Comparison of ENCODE assay signal across 9 mouse cellular contexts in the genomic region with DNA sequence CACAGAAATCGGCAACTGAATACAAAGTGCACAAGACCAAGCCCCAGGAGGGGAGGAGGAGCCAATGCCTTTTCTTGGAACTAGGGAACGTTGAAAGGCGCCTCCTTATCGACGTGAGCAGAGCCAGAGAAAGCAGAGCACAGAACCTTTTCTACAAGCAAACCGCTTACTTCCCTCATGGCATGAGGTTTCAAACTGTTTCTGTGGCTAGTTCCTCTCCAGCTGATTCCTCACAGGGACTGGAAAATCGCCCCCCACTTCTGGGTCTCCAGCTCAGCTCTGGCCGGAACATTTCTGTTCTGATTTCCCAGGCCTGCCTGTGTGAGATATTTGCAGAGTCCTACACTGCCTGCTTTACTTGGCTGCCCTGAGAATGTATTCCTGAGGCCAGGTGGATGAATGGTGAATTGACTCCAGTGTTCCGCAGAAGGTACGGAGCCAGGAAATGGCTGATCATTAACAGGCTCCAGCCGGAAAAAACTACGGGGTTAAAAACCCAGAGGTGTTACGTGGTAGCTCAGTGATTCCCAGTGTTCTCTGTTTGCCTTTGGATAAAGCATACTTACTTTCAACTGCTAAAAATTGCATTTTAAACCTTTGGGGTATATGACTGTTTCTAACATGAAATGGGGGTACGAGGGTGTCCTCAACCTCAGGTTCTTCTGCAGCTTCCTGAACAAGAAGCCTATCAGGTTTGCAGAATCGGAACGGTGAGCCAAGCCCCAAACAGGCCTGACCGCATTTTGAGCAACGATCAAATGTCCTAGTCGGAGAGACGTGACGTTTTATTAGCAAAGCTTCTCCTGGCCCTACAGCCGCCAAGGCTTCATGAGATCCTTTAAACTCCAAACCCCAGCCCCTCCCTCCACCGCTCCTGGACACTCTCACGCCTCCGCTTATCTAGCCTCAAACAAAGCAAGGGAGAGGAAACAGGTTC. TPM values are rescaled to one million over a fixed set of nuclear protein-coding genes. Genes with fewer than 3 reads are reported as not detected.
DNase-seq lines count a peak whose midpoint lies in the region; ATAC-seq and TF ChIP-seq lines count a peak whose summit lies in the region.
"Had no signal": no experiment of that assay in that cellular context is flagged by ENCODE, and none has a peak within 500 bp of the region (broad histone marks: within the 10 kb centered on the region; RNA-seq: fewer than 3 reads in every experiment).

No protein-coding gene starts in this region.

- no peaks in the 10 kb centered on the region for H3K9me3 ChIP-seq in lung, embryonic 14.5 days (ENCODE audit: low read depth, low read length)
- H3K9me3 ChIP-seq in erythroblast, embryonic 14.5 days (ENCODE audit: control insufficient read depth, low read length): no peaks in the 10 kb centered on the region
- no peaks in the 10 kb centered on the region for H3K9me3 ChIP-seq in limb, embryonic 10.5 days (replicated peaks)
- no peaks in the 10 kb centered on the region for H3K9me3 ChIP-seq in stomach, embryonic 15.5 days
- H3K9me3 ChIP-seq: midbrain, embryonic 15.5 days had no signal

- H3K4me1 ChIP-seq in lung, embryonic 14.5 days (ENCODE audit: insufficient read depth): peaks cover 9% of the 10 kb centered on the region
- H3K4me1 ChIP-seq in erythroblast, embryonic 14.5 days (ENCODE audit: control insufficient read depth): peaks cover 45% of the 10 kb centered on the region
- peaks cover 37% of the 10 kb centered on the region for H3K4me1 ChIP-seq in limb, embryonic 10.5 days
- peaks cover 18% of the 10 kb centered on the region; the same call in 1 of the 2 replicates for H3K4me1 ChIP-seq in stomach, embryonic 15.5 days
- peaks cover 12% of the 10 kb centered on the region for H3K4me1 ChIP-seq in thymus, adult 2 months (replicated peaks; ENCODE audit: control insufficient read depth, insufficient read depth, low read length)
- H3K4me1 ChIP-seq: midbrain, embryonic 15.5 days had no signal

- TF ChIP-seq CTCF in lung, embryonic 14.5 days (IDR thresholded peaks at IDR 0.05; ENCODE audit: low read depth): no peak
- TF ChIP-seq CTCF in thymus, adult 2 months (IDR thresholded peaks at IDR 0.05; ENCODE audit: borderline replicate concordance, control insufficient read depth, extremely low read depth, insufficient read depth, low read length, poor library complexity): no peak

- ATAC-seq in lung, embryonic 14.5 days (ENCODE audit: insufficient read depth): peak; percentile 76
- ATAC-seq in stomach, embryonic 15.5 days (ENCODE audit: insufficient read depth, low FRiP score, low read depth): peak; percentile 81
- ATAC-seq: midbrain, embryonic 15.5 days had no signal

- peak; percentile 74 for DNase-seq in lung, embryonic 14.5 days
- no peak for DNase-seq in lung, postnatal 14 days
- peak; percentile 42 for DNase-seq in limb, embryonic 10.5 days (ENCODE audit: low spot score)
- no peak for DNase-seq in right cerebral cortex, adult 2 months (ENCODE audit: low spot score in 2 of 2)
- DNase-seq in thymus, adult 2 months: no peak
- no peak for DNase-seq in spleen, postnatal 4 days (ENCODE audit: low spot score in 2 of 2)

- H3K4me3 ChIP-seq in lung, embryonic 14.5 days (ENCODE audit: low read depth, low read length): 0 out of 2 replicates have a peak overlapping the region, but pooled peaks have one; percentile 8
- H3K4me3 ChIP-seq in erythroblast, embryonic 14.5 days (replicated peaks): peak overlapping the region; percentile 57
- H3K4me3 ChIP-seq in limb, embryonic 10.5 days: peak overlapping the region; percentile 6; the same call in 1 of the 2 replicates
- H3K4me3 ChIP-seq in stomach, embryonic 15.5 days (replicated peaks): peak overlapping the region; percentile 21
- no peak overlapping the region for H3K4me3 ChIP-seq in thymus, adult 2 months (ENCODE audit: control insufficient read depth, insufficient read depth, low read length)
- H3K4me3 ChIP-seq: midbrain, embryonic 15.5 days had no signal

- peak overlapping the region; percentile 90 for H3K27ac ChIP-seq in lung, embryonic 14.5 days (ENCODE audit: low read depth)
- H3K27ac ChIP-seq in limb, embryonic 10.5 days: peak overlapping the region; percentile 82
- peak overlapping the region; percentile 88 for H3K27ac ChIP-seq in stomach, embryonic 15.5 days
- no peak overlapping the region for H3K27ac ChIP-seq in thymus, adult 2 months (ENCODE audit: control insufficient read depth, insufficient read depth, low read length)
- H3K27ac ChIP-seq: midbrain, embryonic 15.5 days had no signal

- H3K36me3 ChIP-seq in lung, embryonic 14.5 days (ENCODE audit: insufficient read depth): peaks cover 6% of the 10 kb centered on the region
- H3K36me3 ChIP-seq in erythroblast, embryonic 14.5 days (ENCODE audit: control insufficient read depth): peaks cover 21% of the 10 kb centered on the region
- peaks cover 16% of the 10 kb centered on the region for H3K36me3 ChIP-seq in limb, embryonic 10.5 days
- no peaks in the 10 kb centered on the region for H3K36me3 ChIP-seq in stomach, embryonic 15.5 days
- H3K36me3 ChIP-seq in thymus, adult 2 months (ENCODE audit: control insufficient read depth, insufficient read depth, low read length): no peaks in the 10 kb centered on the region
- H3K36me3 ChIP-seq: midbrain, embryonic 15.5 days had no signal

- H3K4me2 ChIP-seq in lung, embryonic 14.5 days: peak overlapping the region; percentile 45
- H3K4me2 ChIP-seq in stomach, embryonic 15.5 days: peak overlapping the region; percentile 48
- H3K4me2 ChIP-seq: midbrain, embryonic 15.5 days had no signal

- 17% methylated on average over 25 of the region's 25 CpGs for WGBS in lung, embryonic 14.5 days
- WGBS in limb, embryonic 10.5 days: 68% methylated on average over 25 of the region's 25 CpGs
- WGBS in stomach, embryonic 15.5 days: 21% methylated on average over 25 of the region's 25 CpGs
- WGBS in thymus, adult 2 months: 10% methylated on average over 25 of the region's 25 CpGs

- H3K9ac ChIP-seq in lung, embryonic 14.5 days: peak overlapping the region; percentile 32
- no peak overlapping the region for H3K9ac ChIP-seq in stomach, embryonic 15.5 days
- H3K9ac ChIP-seq: midbrain, embryonic 15.5 days had no signal

- no peaks in the 10 kb centered on the region for H3K27me3 ChIP-seq in lung, embryonic 14.5 days (ENCODE audit: insufficient read depth, low read length)
- no peaks in the 10 kb centered on the region for H3K27me3 ChIP-seq in erythroblast, embryonic 14.5 days (ENCODE audit: control insufficient read depth)
- no peaks in the 10 kb centered on the region for H3K27me3 ChIP-seq in limb, embryonic 10.5 days (ENCODE audit: low read depth, poor library complexity, severe bottlenecking)
- no peaks in the 10 kb centered on the region for H3K27me3 ChIP-seq in stomach, embryonic 15.5 days (replicated peaks)
- no peaks in the 10 kb centered on the region; the same call in 1 of the 2 replicates for H3K27me3 ChIP-seq in thymus, adult 2 months (ENCODE audit: control insufficient read depth, insufficient read depth, low read length)
- H3K27me3 ChIP-seq: midbrain, embryonic 15.5 days had no signal

- TF ChIP-seq POLR2A in thymus, adult 2 months (IDR thresholded peaks at IDR 0.05; ENCODE audit: control insufficient read depth, extremely low read depth, insufficient read depth, low read length, poor library complexity): no peak

RNA-seq across cellular contexts. Expression of a gene that starts 10.7 kb away (rescaled TPM):
- 23.4 and 23.5 TPM in 2 replicates for polyA plus RNA-seq in lung, embryonic 14.5 days (2014; fragmentation: Nextera tagmentation; extraction: Ambion mirVana)
- polyA plus RNA-seq in erythroblast, embryonic 14.5 days (2012): 0.16 and 0.30 TPM in 2 replicates
- polyA plus RNA-seq in limb, embryonic 10.5 days (2016; fragmentation: Nextera tagmentation; extraction: Ambion mirVana): 16.1 and 22.3 TPM in 2 replicates
- polyA plus RNA-seq in stomach, embryonic 15.5 days (2015; fragmentation: Nextera tagmentation; extraction: Ambion mirVana): 14.9 and 18.8 TPM in 2 replicates
- 49.2 and 50.0 TPM in 2 replicates for polyA plus RNA-seq in thymus, adult 2 months (2012; rRNA removed)

Comparison
In these comparisons a context has a peak if more than half of its experiments do, and no peak if none do; other contexts are left out.
1. DNase-seq: peak in lung, embryonic 14.5 days (single experiment) and limb, embryonic 10.5 days (single experiment); none in lung, postnatal 14 days (single experiment), right cerebral cortex, adult 2 months (0 of 2), thymus, adult 2 months (single experiment) and spleen, postnatal 4 days (0 of 2).
2. RNA of a gene that starts 10.7 kb away (polyA plus RNA-seq): 49.2 to 50.0 TPM in thymus, adult 2 months, 23.4 to 23.5 TPM in lung, embryonic 14.5 days, 16.1 to 22.3 TPM in limb, embryonic 10.5 days and 14.9 to 18.8 TPM in stomach, embryonic 15.5 days; 0.16 to 0.30 TPM in erythroblast, embryonic 14.5 days; every median in the first group is over 10 times any median in the second.